Mouse (Mus musculus) neutrophil, adult 65 days (primary cell): Measurements from ENCODE around the gene Ano7. TPM values are rescaled to one million over a fixed set of nuclear protein-coding genes. Genes with fewer than 3 reads are reported as not detected.

ENCODE experiments used
- total RNA-seq: library from RNA; stranded (reverse); gene quantifications from 2 replicates; pipeline ENCODE4 v1.2.4, GENCODE M21; 2023

The Ano7 gene
- not detected in 2 replicates for total RNA-seq

GRCm38 (mm10) chr1:93373665-93374064 lies at the start of gene Ano7:
Gene Ano7, plus strand, starts transcription at chr1:93373930.

GRCm38 (mm10) chr1:93342648-93343503 lies 30.9 kb upstream of the Ano7 start, which contains the start of the genes Ppp1r7 and Pask:
Gene Ppp1r7, plus strand, starts transcription at chr1:93342854.
Gene Pask, minus strand, starts transcription at chr1:93343482.

Other genes with a start within 250 kb of the Ano7 start
- gene Agxt, start 238.7 kb upstream of the Ano7 start, total RNA-seq = not detected in 2 replicates
- gene 2310007B03Rik, start 213.0 kb upstream of the Ano7 start, total RNA-seq = not detected in 2 replicates
- gene Crocc2, start 205.2 kb upstream of the Ano7 start, total RNA-seq = not detected in 2 replicates
- gene Sned1, start 138.1 kb upstream of the Ano7 start, total RNA-seq = 3.6 and 8.2 TPM in 2 replicates
- 12.3 and 12.6 TPM in 2 replicates for gene Mterf4, start 68.0 kb upstream of the Ano7 start, total RNA-seq
- 13.9 and 15.2 TPM in 2 replicates for gene Ppp1r7, start 31.1 kb upstream of the Ano7 start, total RNA-seq
- 4.8 and 12.4 TPM in 2 replicates for gene Pask, start 30.4 kb upstream of the Ano7 start, total RNA-seq
- gene Hdlbp, start 104.9 kb downstream of the Ano7 start, total RNA-seq = 156 and 192 TPM in 2 replicates
- 1.1 and 1.5 TPM in 2 replicates for gene Farp2, start 138.1 kb downstream of the Ano7 start, total RNA-seq